Mouse (Mus musculus): ENCODE measurements at regions not wholly inside any gene's neighbourhood (a gene's known extent, or its start where the extent isn't known, plus 50 kb on each side); places are given as distances from the start of the nearest gene placed in this dataset.

GRCm38 (mm10) chr10:68606848-68607247, 65.2 kb upstream of the Cabcoco1 start:
- 41% methylated on average over 2 of the region's 2 CpGs for WGBS
- H3K27me3 ChIP-seq (ENCODE audit: insufficient read depth, low read length), result no peaks in the 10 kb centered on the region
- no peaks in the 10 kb centered on the region for H3K36me3 ChIP-seq (ENCODE audit: insufficient read depth)
- H3K27ac ChIP-seq (ENCODE audit: low read depth, low read length), result no peak overlapping the region; the same call in 1 of the 2 replicates
- H3K4me3 ChIP-seq (ENCODE audit: low read depth, low read length), result no peak overlapping the region
- H3K4me2 ChIP-seq (ENCODE audit: low read depth), result no peak overlapping the region
- no peaks in the 10 kb centered on the region for H3K9me3 ChIP-seq (ENCODE audit: low read length)
- ATAC-seq (no peak), DNase-seq (peak; percentile 16)
- H3K9ac ChIP-seq, result no peak overlapping the region
- no peaks in the 10 kb centered on the region for H3K4me1 ChIP-seq (ENCODE audit: insufficient read depth)
- no peak for TF ChIP-seq CTCF (IDR thresholded peaks at IDR 0.05; ENCODE audit: low read depth)

- Histone ChIP-seq H3K4me1 (ENCODE audit: insufficient read depth) (no peaks in the 10 kb centered on the region), H3K9me3 (ENCODE audit: low read length) (no peaks in the 10 kb centered on the region), H3K27ac (ENCODE audit: low read depth, low read length) (no peak overlapping the region), H3K4me3 (ENCODE audit: low read depth, low read length) (no peak overlapping the region), H3K4me2 (ENCODE audit: low read depth) (no peak overlapping the region), H3K9ac (no peak overlapping the region), H3K27me3 (ENCODE audit: insufficient read depth, low read length) (no peaks in the 10 kb centered on the region), H3K36me3 (ENCODE audit: insufficient read depth) (no peaks in the 10 kb centered on the region)
- ATAC-seq, result no peak
- 74% methylated on average over 9 of the region's 9 CpGs for WGBS
- peak; percentile 46 for TF ChIP-seq CTCF (IDR thresholded peaks at IDR 0.05; ENCODE audit: low read depth)
- DNase-seq, result peak; percentile 21
These were observed 70.2 kb upstream of the Cabcoco1 start for GRCm38 (mm10) chr10:68611906-68612305.

GRCm38 (mm10) chr10:68612727-68613126, 71.0 kb upstream of the Cabcoco1 start:
- no peak for TF ChIP-seq CTCF (IDR thresholded peaks at IDR 0.05; ENCODE audit: low read depth)
- Histone ChIP-seq H3K27me3 (ENCODE audit: insufficient read depth, low read length) (no peaks in the 10 kb centered on the region), H3K4me2 (ENCODE audit: low read depth) (no peak overlapping the region), H3K27ac (ENCODE audit: low read depth, low read length) (no peak overlapping the region), H3K36me3 (ENCODE audit: insufficient read depth) (no peaks in the 10 kb centered on the region), H3K4me3 (ENCODE audit: low read depth, low read length) (no peak overlapping the region), H3K9me3 (ENCODE audit: low read length) (no peaks in the 10 kb centered on the region), H3K9ac (no peak overlapping the region), H3K4me1 (ENCODE audit: insufficient read depth) (no peaks in the 10 kb centered on the region)
- ATAC-seq (no peak), DNase-seq (no peak)
- WGBS, result 69% methylated on average over 3 of the region's 3 CpGs

- H3K4me3 ChIP-seq (ENCODE audit: low read depth, low read length), result no peak overlapping the region
- ATAC-seq (no peak), DNase-seq (no peak)
- no peaks in the 10 kb centered on the region for H3K36me3 ChIP-seq (ENCODE audit: insufficient read depth)
- 87% methylated on average over 5 of the region's 5 CpGs for WGBS
- no peaks in the 10 kb centered on the region for H3K27me3 ChIP-seq (ENCODE audit: insufficient read depth, low read length)
- H3K9me3 ChIP-seq (ENCODE audit: low read length), result no peaks in the 10 kb centered on the region
- H3K4me2 ChIP-seq (ENCODE audit: low read depth), result no peak overlapping the region
- no peaks in the 10 kb centered on the region for H3K4me1 ChIP-seq (ENCODE audit: insufficient read depth)
- no peak for TF ChIP-seq CTCF (IDR thresholded peaks at IDR 0.05; ENCODE audit: low read depth)
- no peak overlapping the region for H3K9ac ChIP-seq
- no peak overlapping the region for H3K27ac ChIP-seq (ENCODE audit: low read depth, low read length)
These were observed 82.1 kb upstream of the Cabcoco1 start for GRCm38 (mm10) chr10:68623786-68624185.

- H3K36me3 ChIP-seq (ENCODE audit: insufficient read depth), result no peaks in the 10 kb centered on the region
- no peak for ATAC-seq
- H3K4me2 ChIP-seq (ENCODE audit: low read depth), result no peak overlapping the region
- H3K4me3 ChIP-seq (ENCODE audit: low read depth, low read length), result no peak overlapping the region
- H3K27ac ChIP-seq (ENCODE audit: low read depth, low read length), result no peak overlapping the region
- 82% methylated on average over 5 of the region's 5 CpGs for WGBS
- H3K9ac ChIP-seq, result no peak overlapping the region
- DNase-seq, result no peak
- no peaks in the 10 kb centered on the region for H3K27me3 ChIP-seq (ENCODE audit: insufficient read depth, low read length)
- no peak for TF ChIP-seq CTCF (IDR thresholded peaks at IDR 0.05; ENCODE audit: low read depth)
- no peaks in the 10 kb centered on the region for H3K9me3 ChIP-seq (ENCODE audit: low read length)
- H3K4me1 ChIP-seq (ENCODE audit: insufficient read depth), result no peaks in the 10 kb centered on the region
These were observed 83.6 kb upstream of the Cabcoco1 start for GRCm38 (mm10) chr10:68625329-68625728.

- Histone ChIP-seq H3K27me3 (ENCODE audit: insufficient read depth, low read length) (no peaks in the 10 kb centered on the region), H3K4me3 (ENCODE audit: low read depth, low read length) (no peak overlapping the region), H3K27ac (ENCODE audit: low read depth, low read length) (no peak overlapping the region), H3K4me1 (ENCODE audit: insufficient read depth) (no peaks in the 10 kb centered on the region), H3K9me3 (ENCODE audit: low read length) (no peaks in the 10 kb centered on the region), H3K4me2 (ENCODE audit: low read depth) (no peak overlapping the region), H3K9ac (no peak overlapping the region), H3K36me3 (ENCODE audit: insufficient read depth) (no peaks in the 10 kb centered on the region)
- 0 out of 2 replicates have a peak, but pooled peaks have one; percentile 21 for TF ChIP-seq CTCF (IDR thresholded peaks at IDR 0.05; ENCODE audit: low read depth)
- ATAC-seq (no peak), DNase-seq (no peak)
- WGBS, result 51% methylated on average over 2 of the region's 2 CpGs
These were observed 84.1 kb upstream of the Cabcoco1 start for GRCm38 (mm10) chr10:68625752-68626151.

GRCm38 (mm10) chr10:68629486-68629885, 87.8 kb upstream of the Cabcoco1 start:
- ATAC-seq (no peak), DNase-seq (no peak)
- Histone ChIP-seq H3K36me3 (ENCODE audit: insufficient read depth) (no peaks in the 10 kb centered on the region), H3K27ac (ENCODE audit: low read depth, low read length) (no peak overlapping the region), H3K9ac (no peak overlapping the region), H3K9me3 (ENCODE audit: low read length) (no peaks in the 10 kb centered on the region), H3K4me3 (ENCODE audit: low read depth, low read length) (no peak overlapping the region), H3K27me3 (ENCODE audit: insufficient read depth, low read length) (no peaks in the 10 kb centered on the region), H3K4me2 (ENCODE audit: low read depth) (no peak overlapping the region), H3K4me1 (ENCODE audit: insufficient read depth) (no peaks in the 10 kb centered on the region)
- WGBS, result 90% methylated on average over 2 of the region's 2 CpGs
- TF ChIP-seq CTCF (IDR thresholded peaks at IDR 0.05; ENCODE audit: low read depth), result no peak

- Histone ChIP-seq H3K27me3 (ENCODE audit: insufficient read depth, low read length) (no peaks in the 10 kb centered on the region), H3K27ac (ENCODE audit: low read depth, low read length) (no peak overlapping the region), H3K4me2 (ENCODE audit: low read depth) (no peak overlapping the region), H3K9ac (no peak overlapping the region), H3K9me3 (ENCODE audit: low read length) (no peaks in the 10 kb centered on the region), H3K4me3 (ENCODE audit: low read depth, low read length) (no peak overlapping the region), H3K4me1 (ENCODE audit: insufficient read depth) (no peaks in the 10 kb centered on the region), H3K36me3 (ENCODE audit: insufficient read depth) (no peaks in the 10 kb centered on the region)
- no peak for TF ChIP-seq CTCF (IDR thresholded peaks at IDR 0.05; ENCODE audit: low read depth)
- DNase-seq (no peak), ATAC-seq (no peak)
- 90% methylated on average over 5 of the region's 5 CpGs for WGBS
These were observed 90.3 kb upstream of the Tmem26 start for GRCm38 (mm10) chr10:68633180-68633579.
